Mouse (Mus musculus) testis, postnatal 10 days (tissue): Measurements from ENCODE around the gene Erf.

Experiments
- DNase-seq: peaks from one replicate; pipeline ENCODE4 v3.0.0; 2021; ENCODE audit warnings: low spot score

Gene Erf

DNA sequence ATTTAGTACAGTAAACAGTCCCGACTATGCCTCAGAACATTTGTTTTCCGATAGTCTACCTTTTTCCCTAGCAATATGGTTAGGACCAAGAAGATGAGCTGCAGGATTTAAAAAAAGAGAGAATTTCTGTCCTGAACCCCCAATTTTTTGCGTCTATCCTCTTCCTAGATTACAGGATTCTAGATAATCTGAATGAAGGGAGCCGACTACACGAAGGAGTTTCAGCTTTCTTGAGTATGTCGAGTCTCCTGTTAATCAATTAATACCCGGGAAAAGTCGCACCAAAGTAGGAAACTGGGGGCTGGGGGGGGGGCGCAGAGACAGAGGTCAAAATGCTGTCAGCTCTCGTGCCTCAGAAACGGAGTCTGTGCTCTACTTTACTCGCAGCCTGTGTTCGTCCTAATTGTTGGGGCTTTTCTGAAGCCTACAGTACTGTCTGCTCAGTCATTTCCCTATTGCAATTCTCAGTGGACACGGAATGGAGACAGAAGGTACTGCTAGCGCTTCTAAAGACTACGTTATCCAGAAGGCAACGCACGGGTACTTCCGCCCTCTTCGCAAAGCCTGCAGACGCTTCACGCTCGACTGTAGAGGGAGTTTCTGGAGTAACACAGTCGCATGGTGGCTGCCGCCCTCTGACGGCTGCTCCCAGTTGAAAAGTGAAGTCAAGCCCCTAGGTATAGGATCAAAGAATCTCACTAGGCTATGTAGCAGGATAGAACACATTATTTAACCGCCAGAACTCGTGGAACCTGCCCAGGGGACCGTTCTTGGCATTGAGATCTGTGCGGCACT is 11.5 kb downstream of the Erf start:
- peak; percentile 79 for DNase-seq

DNA sequence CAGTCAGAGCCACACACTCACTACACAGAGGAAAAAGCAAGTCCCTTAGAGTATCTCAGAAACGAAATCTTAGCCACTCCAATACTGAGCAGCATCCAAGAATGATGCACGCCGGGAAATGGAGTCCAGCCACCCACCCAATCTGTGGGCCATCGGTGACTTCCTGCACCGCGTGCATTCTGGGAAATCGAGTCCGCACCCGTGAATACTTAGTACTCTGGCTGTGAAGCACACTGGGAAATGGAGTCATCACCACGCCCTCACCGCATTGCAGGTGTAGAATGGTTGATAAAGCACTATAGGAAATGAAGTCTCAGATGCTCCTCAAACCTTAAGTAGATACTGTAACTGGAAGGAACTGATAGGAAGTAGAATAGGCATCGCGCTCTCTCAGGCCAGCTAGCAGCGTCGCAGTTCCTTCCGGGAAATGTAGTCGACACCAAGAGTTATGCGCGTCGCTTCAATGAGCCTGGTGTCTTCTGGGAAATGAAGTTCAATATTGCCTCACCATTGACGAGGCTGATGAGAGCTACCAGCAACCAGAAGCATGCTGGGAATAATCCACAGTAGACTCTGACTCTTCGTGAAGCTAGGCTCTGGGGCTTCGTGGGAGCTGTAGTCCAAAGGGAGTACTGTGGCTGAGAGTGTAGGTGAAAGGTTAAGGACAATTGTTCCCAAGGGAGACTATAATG is 12.4 kb downstream of the Erf start:
- DNase-seq: peak; percentile 90

DNA sequence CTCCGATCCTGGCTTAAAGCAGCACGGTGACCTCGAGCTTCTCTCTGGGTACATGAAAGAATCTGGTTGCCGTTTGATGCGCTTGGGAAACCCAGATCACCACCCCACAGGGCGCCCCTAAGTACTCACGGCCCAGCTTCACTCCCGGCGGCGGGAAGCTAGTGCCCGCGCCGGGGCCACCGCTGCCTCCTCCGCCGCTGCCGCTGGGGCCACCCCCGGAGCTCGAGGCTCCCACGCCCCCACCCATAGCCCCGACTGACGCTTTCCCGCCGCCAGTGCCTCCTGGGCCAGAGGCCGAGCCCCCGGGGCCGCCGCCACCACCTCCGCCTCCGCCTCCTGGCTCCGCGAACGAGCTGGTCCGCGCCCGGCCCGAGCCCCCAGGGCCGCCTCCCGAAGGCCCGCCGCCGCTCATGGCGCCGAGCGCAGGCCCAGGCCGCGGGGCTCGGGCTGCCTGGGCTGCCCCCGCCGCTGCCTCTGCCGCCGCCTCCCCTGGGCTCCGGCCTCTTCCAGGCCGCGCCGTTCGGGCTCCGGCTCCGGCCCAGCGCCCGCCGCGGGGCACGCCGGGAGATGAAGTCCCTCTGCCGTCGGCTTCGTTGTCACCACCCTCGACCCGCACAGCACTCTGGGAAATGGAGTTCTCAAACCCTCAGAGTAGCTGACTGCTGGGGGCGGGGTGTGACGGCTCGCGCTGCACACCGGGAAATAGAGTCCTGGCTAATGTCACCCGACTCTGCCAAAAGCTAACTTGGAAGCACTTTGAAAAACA is 13.1 kb downstream of the Erf start, which contains the start of gene Gsk3a:
Gene Gsk3a (minus strand): TSS at position 603 of the 766 bp plus-strand sequence.
- peak; percentile 99 for DNase-seq

DNA sequence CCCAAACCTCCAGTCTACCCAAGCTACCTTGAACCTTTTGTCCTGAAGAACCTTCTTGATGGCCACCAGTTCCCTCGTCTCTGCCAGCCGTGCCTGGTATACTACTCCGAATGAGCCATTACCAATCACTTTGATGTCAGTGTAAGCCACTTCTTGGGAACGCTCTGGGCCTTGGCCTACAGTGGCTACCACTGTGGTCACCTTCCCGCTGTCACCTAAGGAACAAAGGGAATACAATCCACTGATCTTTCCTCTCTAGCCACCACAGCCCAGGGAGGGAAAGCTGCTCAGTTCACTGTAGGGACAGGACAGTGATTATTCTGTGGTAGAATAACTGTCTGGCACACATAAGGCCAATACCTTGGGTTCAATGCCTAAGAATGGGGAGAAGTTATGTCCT is 15.0 kb downstream of the Erf start:
- no peak for DNase-seq

DNA sequence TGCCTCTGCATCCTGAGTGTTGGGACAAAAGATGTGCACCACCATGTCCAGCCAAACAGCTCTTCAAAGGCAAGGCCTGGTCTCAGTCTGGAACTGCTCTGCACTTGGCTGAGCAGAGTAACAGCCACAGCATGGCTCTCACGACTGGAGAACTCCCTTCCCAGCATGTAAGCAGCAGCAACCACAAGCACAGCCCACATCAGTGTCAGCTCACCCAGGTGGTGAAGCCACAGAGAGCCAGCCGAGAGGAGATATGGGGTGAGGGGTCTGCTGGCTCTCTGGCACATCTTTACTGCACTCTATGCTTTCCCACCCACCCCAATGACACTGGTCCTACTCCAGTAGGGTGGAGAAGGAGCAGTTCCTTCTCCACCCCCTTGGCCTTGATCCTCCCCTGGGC is 17.5 kb downstream of the Erf start:
- no peak for DNase-seq

DNA sequence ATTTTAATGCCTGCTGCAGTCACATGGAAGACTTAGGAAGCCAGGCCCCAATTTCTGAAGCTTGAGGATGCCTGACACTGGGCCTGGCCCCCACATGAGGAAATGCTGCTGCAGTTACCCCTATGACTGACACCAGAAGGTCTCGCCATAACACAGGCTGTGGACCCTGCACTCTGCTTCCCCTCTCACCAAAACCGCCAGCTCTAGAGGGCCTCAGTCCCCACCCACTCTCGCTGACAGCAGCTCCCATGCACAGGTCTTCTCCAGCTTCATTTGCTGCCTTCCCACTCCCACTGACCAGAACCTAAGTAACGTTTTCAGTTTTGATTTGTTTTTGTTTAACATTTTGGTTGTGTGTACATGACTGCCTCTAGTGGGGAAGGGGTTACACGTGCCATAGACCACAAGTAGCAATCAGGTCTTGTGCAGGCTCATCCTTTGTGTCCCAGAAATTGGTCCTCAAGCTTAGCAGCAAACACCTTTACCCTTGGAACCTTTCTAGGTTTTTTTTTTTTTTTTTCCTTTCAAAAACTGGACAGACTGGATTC is 18.4 kb downstream of the Erf start:
- no peak for DNase-seq

DNA sequence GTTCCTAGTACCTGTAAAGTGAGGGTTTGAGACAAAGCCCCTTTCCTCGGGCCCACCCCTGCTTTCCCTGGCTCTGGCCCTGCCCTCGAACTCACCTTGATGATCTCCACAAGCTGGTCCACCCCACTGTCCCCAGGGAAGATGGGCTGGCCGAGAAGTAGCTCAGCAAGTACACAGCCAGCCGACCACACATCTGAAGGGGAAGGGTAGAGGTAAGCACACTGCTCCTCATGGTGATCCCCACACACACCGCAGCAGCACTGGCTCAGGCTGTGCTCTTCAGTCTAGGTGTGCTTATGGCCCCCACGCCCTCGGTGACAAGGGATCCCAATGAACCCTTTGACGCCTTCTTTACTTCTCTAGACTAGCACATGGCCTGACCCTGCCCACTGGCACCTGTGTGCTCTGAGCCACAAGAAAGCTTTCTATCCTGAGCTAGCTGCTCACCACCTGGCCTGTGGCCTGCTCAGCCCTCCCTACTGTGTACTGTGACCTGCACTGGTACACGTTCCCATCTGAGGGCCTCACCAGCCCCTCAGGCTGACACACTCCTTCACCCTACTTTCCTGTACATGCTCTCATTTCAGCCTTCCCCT is 19.8 kb downstream of the Erf start:
- DNase-seq: no peak

DNA sequence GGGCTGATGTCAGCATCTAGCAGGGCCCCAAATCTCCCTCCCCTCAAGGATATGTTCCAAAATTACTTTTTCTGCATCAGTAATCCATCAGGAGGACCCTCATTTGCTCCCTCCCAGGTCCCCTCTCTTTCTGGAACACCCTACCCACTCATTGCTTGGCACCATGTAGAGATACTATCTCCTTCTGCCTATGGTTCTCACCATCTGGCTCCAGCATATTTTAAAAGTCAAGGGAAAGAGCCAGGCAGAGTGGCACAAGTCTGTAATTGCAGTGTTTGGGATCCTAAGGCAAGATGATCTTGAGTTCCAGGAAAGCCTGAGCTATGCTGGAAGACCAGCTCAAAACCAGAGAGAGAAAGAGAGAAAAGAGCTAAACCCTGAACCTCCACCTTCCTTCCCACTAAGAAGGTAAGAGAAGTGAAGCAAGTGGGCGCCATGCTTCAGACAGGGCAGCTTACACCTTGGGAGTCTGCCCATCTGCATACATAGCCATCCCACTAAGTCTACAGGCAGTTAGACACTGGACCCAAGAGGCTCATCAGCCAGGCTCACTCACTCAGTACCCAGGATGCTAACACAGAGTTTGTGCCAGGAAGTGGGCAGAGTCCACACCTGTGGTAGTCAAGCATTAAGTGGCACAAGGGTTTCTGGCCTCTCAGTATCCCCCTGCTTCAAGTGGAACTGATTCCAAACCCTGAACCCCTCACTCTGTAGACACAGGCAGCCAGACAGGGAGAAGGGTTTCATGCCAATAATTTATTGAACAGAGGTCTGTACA is 22.8 kb downstream of the Erf start:
- DNase-seq: no peak

DNA sequence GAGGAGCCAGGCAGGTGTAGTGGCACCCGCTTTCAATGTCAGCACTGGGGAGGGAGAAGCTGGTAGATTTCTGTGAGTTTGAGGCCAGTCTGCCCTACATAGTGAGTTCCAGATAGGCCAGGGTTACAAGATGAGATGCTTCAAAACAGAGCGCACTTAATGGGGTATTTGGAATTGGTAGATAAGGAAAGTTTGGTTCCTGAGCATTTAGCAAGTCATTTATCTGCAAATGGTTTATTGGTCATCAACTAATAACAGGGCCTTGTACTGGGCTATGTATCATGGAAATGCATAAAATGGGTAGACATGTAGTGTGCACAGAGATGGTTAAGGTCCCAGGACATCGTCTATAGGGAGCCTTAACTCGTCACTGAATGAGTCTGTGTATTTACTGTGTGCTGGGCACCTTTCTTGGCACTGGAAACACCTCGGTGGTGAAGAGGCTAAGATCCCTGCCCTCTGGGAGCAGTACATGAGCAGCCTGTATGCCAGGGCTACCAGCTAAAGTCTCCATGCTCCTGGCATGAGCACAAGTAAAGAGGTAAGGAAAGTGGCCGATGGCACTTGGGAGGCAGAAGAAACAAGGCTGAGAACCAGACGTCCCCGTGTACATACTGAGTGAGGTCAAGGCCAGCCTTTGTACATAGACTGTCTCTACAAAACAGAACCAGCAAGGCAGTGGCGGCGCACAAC is 28.1 kb downstream of the Erf start:
- DNase-seq: no peak

DNA sequence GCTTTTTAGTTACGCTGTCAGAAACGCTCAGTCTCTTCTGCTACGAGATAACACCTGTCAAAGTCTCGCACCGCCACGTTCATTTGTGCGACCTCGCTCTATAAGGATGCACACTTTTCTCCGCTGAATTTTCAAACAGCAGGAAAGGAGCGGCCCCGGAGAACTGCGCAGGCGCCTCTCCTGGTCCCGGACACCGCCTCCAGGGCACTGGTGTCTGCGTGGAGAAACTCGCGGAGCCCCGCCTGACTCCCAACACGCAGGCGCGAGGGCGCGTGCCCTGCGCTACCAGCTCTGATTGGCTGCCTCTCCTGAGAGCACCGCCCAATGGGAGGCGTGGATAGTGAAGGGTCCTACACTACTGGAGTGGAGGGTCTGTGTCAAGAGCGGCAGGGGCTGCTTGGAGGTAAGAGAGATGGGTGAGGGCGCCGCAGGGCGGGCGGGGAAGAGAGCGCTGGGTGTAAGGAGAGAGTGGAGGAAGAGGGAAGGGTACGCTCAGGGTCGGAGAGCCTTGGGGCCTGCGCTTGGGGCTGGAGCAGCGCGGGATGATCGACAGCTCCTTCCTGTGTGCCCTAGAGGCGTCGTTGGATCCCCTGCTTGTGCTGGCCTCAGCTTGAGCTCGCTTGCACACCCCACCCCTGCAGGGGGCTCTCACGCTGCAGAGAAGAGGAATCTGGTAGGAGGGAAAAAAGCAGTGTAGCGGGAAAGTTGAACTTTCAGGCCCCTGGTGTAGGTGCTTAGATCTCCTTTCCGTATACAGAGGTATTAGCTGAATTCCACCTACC is 29.3 kb downstream of the Erf start, which contains the start of gene Zfp526:
Gene Zfp526 (plus strand): TSS at position 324 of the 782 bp plus-strand sequence.
- peak; percentile 96 for DNase-seq

DNA sequence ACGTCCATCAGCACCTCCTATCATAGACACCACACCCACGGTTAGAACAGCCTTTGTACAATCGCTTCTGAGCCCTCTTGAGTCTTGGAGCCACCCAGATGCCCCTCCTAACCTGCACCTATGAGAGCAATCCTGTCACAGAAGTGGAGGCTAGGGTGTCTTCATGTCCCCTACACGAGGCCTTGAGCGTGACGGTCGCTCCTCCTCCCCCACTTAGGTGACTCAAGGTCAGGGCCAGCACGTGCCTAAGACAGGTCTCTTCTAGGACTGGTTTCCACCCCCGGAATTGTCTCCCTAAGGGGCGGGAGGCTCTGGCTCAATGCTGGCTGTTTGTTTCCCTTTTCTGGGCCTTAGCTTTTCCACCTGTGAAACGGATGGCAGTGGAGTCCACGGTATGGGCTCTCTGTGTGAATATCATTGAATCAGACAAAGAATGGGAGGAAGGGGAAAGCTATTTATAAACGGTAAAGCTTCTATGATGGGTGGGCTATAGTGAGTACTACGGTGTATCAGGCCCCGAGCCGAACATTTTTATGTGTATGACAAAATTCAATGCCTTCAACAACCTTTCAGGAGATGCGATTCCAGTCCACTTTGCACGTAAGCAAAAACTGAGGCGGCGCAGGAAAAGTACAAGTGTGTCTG is 30.0 kb downstream of the Erf start, which contains the start of gene Dedd2:
Gene Dedd2 (minus strand): TSS at position 159 of the 645 bp plus-strand sequence.
- no peak for DNase-seq

DNA sequence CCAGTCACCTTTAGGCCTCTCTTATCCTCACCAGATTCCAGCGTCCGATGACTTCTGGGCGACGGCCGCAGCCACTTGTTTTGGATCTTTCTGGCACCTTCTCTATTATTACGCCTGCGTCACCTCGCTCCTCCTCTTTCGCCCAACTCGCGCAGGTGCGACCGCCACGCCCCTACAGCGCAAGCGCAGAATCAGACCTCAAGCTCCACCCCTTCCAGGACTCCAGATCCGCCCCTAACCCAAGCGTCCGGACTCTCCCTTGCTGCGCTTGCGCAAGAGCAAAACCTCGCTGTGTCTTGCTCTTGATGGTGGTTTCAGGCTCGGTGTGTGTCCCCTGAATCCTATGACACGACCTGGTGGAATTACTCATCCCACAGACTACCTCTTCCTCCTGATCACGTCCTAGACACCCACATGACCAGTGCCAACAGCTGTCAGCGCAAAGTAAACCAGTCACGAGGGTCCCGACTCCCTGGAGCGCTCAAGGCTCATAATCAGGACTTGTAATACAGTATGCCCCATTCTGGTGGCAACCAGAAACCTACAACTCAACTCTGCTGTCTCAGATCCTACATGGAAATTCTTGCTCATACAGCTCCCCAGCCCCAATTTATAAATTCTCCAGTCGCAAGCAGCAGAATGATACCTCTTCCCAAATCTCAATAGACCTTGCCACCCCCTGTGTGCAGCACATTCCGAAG is 30.7 kb downstream of the Erf start:
- DNase-seq: peak; percentile 93

DNA sequence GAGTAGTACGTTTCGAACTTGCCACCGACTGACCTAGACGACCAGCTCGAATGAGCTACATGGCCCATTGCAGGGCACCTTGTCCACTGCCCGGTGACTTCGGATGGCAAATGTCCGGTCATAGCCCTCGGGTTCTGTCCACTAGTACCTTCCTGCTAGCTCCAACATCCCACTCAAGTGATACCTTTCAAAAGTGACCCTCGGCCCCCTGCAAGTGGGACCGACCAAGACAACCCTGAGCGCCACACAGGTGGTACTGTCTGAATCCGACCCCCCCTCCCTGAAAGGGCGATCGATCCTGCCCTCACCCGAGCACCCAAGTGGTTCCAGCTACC is 31.2 kb downstream of the Erf start:
- no peak for DNase-seq

DNA sequence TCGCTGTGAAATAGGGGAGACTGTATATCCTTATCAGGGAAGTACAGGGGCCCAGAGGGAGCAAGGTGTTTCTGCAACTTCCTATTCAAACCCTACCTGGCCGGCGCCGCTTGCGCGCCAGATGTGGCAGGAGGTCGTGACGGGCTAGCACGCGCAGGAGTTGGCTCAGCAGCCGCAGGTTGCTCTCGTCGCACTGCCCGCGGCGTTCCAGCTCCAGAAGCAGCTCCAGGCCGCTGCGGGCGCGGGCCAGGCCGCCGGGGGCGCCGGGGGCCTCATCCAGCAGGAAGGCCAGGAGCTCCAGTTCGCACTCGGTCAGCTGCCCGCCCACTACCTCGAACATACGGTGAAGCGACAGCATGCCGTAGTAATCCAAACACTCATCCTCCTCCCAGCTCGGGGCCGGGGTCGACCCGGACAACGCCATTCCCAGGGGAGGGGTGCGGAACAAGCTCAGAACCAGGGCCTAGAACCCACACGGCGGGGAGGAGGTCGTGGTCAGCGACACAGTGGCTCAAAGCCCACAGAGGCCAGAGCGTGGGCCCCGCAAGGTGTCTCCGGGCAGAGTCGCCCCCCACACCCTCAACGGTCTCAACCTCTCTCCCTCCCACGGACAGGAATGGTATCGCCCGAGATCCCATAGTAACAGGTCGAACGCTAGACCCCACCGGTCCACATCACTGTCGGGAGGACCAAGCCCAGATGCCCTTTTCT is 31.7 kb downstream of the Erf start:
- DNase-seq: peak; percentile 71

DNA sequence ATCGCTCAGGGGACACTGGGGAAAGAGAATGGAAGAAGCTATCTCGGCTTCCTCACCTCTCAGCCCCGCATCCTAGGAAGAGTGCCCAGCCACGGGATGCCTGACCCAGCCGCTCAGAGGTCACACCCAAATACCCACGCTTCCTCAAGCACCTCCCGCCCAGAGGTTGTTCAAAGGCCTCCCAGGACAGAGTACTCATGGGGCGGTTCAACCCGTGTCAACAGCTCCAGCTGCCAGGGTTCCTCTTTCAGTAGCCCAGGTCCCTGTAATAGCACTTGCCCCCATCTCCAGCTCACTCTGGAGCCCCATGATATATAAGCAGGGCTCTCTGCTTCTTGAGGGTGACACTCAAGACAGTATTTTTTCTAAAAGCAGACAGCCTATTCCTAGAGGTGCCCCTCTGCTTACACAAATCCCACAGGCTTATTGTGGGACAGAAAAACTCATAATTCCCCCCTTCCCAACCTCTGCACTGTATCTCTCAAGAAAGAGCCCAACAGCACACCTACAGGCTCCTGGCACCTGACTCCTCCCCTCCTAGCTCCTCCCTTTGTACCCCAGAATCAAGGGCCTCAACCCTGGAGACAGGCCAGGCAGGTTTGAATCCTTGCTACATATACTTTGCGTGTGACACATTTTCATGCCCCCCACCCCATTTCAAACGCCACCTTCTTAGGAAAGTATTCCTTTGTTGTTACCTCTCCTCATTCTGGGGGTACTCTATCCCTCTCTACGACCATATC is 32.7 kb downstream of the Erf start:
- peak; percentile 42 for DNase-seq

DNA sequence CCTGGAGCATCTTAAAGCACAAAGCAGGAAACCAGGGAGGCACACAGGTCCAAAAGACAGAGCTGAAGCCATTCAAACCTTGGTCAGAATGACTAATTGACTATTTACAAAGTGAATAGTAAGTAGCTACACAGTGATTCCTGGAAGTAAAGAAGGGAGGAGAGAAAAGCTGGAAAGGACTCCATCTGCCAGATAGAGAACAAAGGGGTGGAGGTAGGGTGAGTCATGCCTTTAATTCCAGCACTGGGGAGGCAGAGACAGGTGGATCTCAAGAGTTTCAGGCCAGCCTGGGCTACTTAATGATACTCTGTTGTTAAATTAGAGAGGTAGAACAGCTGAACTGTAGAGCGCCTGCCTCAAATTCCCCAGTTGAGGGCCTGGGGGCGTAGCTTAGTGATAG is 36.4 kb downstream of the Erf start:
- no peak for DNase-seq

DNA sequence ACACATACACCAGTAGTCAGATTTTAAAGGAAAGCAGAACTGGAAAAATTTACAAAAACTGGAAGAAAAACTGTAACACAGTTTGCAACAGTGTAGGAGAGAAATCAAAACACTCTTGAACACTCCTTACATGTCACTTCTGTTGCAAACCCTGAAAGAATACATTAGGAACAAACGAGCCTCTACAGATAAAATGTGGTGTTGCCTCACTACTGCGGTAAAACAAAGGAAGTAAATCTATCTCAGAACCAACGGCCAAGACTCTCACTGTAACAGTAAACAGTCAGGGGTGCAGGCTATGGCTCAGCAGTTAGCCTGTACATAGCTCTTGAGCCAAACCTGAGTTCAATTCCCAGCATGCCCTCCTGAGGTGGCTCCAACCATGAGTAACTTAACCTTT is 37.5 kb downstream of the Erf start:
- DNase-seq: no peak
